Mouse (Mus musculus): Measurements from ENCODE around the gene Hbb-bs. TPM values are rescaled to one million over a fixed set of nuclear protein-coding genes. Genes with fewer than 3 reads are reported as not detected.

The Hbb-bs gene
- total RNA-seq, 1 experiment from 2014 or later: 47.4 TPM

Other genes with a start within 250 kb of the Hbb-bs start
- not detected in 2 replicates for gene Olfr618, start 238.0 kb downstream of the Hbb-bs start, total RNA-seq (2017)
- gene Olfr619, start 227.5 kb downstream of the Hbb-bs start, total RNA-seq (2017): not detected in 2 replicates
- not detected in 2 replicates for gene Olfr620, start 215.6 kb downstream of the Hbb-bs start, total RNA-seq (2017)
- not detected in 2 replicates for gene Olfr622, start 185.4 kb downstream of the Hbb-bs start, total RNA-seq (2017)
- not detected in 2 replicates for gene Olfr623, start 164.4 kb downstream of the Hbb-bs start, total RNA-seq (2017)
- gene Olfr624, start 156.9 kb downstream of the Hbb-bs start, total RNA-seq (2017): not detected in 2 replicates
- not detected in 2 replicates for gene Olfr625-ps1, start 145.4 kb downstream of the Hbb-bs start, total RNA-seq (2017)
- gene Olfr243, start 113.4 kb downstream of the Hbb-bs start, total RNA-seq (2017): not detected in 2 replicates
- gene Olfr628, start 97.7 kb downstream of the Hbb-bs start, total RNA-seq (2017): not detected in 2 replicates
- not detected in 2 replicates for gene Olfr629, start 83.2 kb downstream of the Hbb-bs start, total RNA-seq (2017)
- gene Olfr630, start 70.8 kb downstream of the Hbb-bs start, total RNA-seq (2017): not detected in 2 replicates
- gene Olfr69, start 56.5 kb downstream of the Hbb-bs start, total RNA-seq (2017): not detected in 2 replicates
- 0.88 TPM in 1 of 2 replicates, not detected in the other for gene Olfr68, start 48.4 kb downstream of the Hbb-bs start, total RNA-seq (2017)
- not detected in 2 replicates for gene Olfr67, start 36.3 kb downstream of the Hbb-bs start, total RNA-seq (2017)
- 14.9 and 19.7 TPM in 2 replicates for gene Hbb-bt, start 14.1 kb downstream of the Hbb-bs start, total RNA-seq (2017)
- gene Hbb-bh2, start 12.4 kb upstream of the Hbb-bs start, total RNA-seq (2017): not detected in 2 replicates
- not detected in 2 replicates for gene Hbb-bh1, start 15.1 kb upstream of the Hbb-bs start, total RNA-seq (2017)
- gene Hbb-y, start 25.1 kb upstream of the Hbb-bs start, total RNA-seq (2017): not detected in 2 replicates
- gene Olfr66, start 58.2 kb upstream of the Hbb-bs start, total RNA-seq (2017): not detected in 2 replicates
- gene Olfr64, start 66.4 kb upstream of the Hbb-bs start, total RNA-seq (2017): not detected in 2 replicates
- not detected in 2 replicates for gene Olfr65, start 75.4 kb upstream of the Hbb-bs start, total RNA-seq (2017)
- not detected in 2 replicates for gene Olfr631, start 100.7 kb upstream of the Hbb-bs start, total RNA-seq (2017)
- 1.6 TPM in 1 of 2 replicates, not detected in the other for gene Olfr632, start 106.3 kb upstream of the Hbb-bs start, total RNA-seq (2017)
- not detected in 2 replicates for gene Olfr633, start 116.3 kb upstream of the Hbb-bs start, total RNA-seq (2017)
- not detected in 2 replicates for gene Olfr635, start 143.1 kb upstream of the Hbb-bs start, total RNA-seq (2017)
- gene Olfr638, start 170.7 kb upstream of the Hbb-bs start, total RNA-seq (2017): not detected in 2 replicates
- 0.13 TPM in 1 of 2 replicates, not detected in the other for gene Olfr639, start 189.2 kb upstream of the Hbb-bs start, total RNA-seq (2017)
- gene Olfr640, start 197.5 kb upstream of the Hbb-bs start, total RNA-seq (2017): not detected in 2 replicates
- not detected in 2 replicates for gene Olfr641, start 207.3 kb upstream of the Hbb-bs start, total RNA-seq (2017)
- 0.56 TPM in 1 of 2 replicates, not detected in the other for gene Olfr642, start 224.6 kb upstream of the Hbb-bs start, total RNA-seq (2017)
- gene 4930516K23Rik, start 233.3 kb upstream of the Hbb-bs start, total RNA-seq (2017): not detected in 2 replicates
- gene Olfr644, start 243.8 kb upstream of the Hbb-bs start, total RNA-seq (2017): 0.10 and 0.38 TPM in 2 replicates